Mouse (Mus musculus) lung, embryonic 14.5 days (tissue): Measurements from ENCODE around the gene Stk4. TPM values are rescaled to one million over a fixed set of nuclear protein-coding genes. Genes with fewer than 3 reads are reported as not detected.

Source experiments
- ATAC-seq: fragments of 200-750 bp; cut with Nextera tagmentation; 2 replicates; pipeline ENCODE4 v1.8.0; 2017; ENCODE audit warnings: mild to moderate bottlenecking, moderate TSS enrichment, moderate library complexity; ENCODE audit not compliant: insufficient read depth
- DNase-seq: peaks from one replicate; pipeline ENCODE4 v3.0.0-alpha.2; 2015
- H3K27ac ChIP-seq: fragments of 300-500 bp; sonication (generic); 2 replicates; pipeline ENCODE4 v1.5.1; 2014; ENCODE audit warnings: low read depth, mild to moderate bottlenecking, moderate library complexity
- H3K27me3 ChIP-seq: fragments of 300-500 bp; sonication (generic); 2 replicates; pipeline ENCODE4 v1.6.1; 2014; ENCODE audit warnings: low read length, control low read depth; ENCODE audit not compliant: insufficient read depth
- H3K36me3 ChIP-seq: fragments of 300-500 bp; sonication (generic); 2 replicates; pipeline ENCODE4 v1.6.1; 2014; ENCODE audit warnings: control low read depth; ENCODE audit not compliant: insufficient read depth
- H3K4me1 ChIP-seq: fragments of 300-500 bp; sonication (generic); 2 replicates; pipeline ENCODE4 v1.6.1; 2014; ENCODE audit warnings: antibody characterized with exemption, control low read depth; ENCODE audit not compliant: insufficient read depth
- H3K4me2 ChIP-seq: fragments of 300-500 bp; sonication (generic); 2 replicates; pipeline ENCODE4 v1.6.1; 2014; ENCODE audit warnings: mild to moderate bottlenecking
- H3K4me3 ChIP-seq: fragments of 300-500 bp; sonication (generic); 2 replicates; pipeline ENCODE4 v1.5.1; 2014; ENCODE audit warnings: low read depth, low read length
- H3K9ac ChIP-seq: fragments of 300-500 bp; sonication (generic); 2 replicates; pipeline ENCODE4 v1.6.1; 2014
- H3K9me3 ChIP-seq: fragments of 300-500 bp; sonication (generic); 2 replicates; pipeline ENCODE4 v1.6.1; 2016; ENCODE audit warnings: low read depth, low read length, control low read depth
- CTCF ChIP-seq: IDR thresholded peaks from 2 replicates; pipeline ENCODE4 v1.5.1; 2016; ENCODE audit warnings: antibody characterized with exemption, low read depth
- WGBS: fragments of 180-500 bp; shearing (Covaris S2); extraction: QIAGEN DNeasy Blood & Tissue Kit; methylation state at CpG from one replicate; pipeline ENCODE4 v1.1.7; 2014; 5-methylcytosine and 5-hydroxymethylcytosine counted together
- polyA plus RNA-seq: library from polyadenylated mRNA; unstranded; fragments of >200 nt; fragmentation: Nextera tagmentation; extraction: Ambion mirVana; gene quantifications from 2 replicates; pipeline ENCODE4 v1.2.1, GENCODE M21; 2014

Gene Stk4
- polyA plus RNA-seq, 1 experiment from 2014 or later = 33.7 TPM

- H3K36me3 ChIP-seq = peaks cover 3% of the 10 kb centered on the region; the same call in 1 of the 2 replicates
- DNase-seq = no peak
- TF ChIP-seq CTCF = no peak
- H3K4me2 ChIP-seq = no peak overlapping the region
- no peak for ATAC-seq
- no peak overlapping the region for H3K27ac ChIP-seq
- H3K9ac ChIP-seq = no peak overlapping the region
- no peaks in the 10 kb centered on the region for H3K9me3 ChIP-seq
- no peaks in the 10 kb centered on the region for H3K4me1 ChIP-seq
- no peaks in the 10 kb centered on the region for H3K27me3 ChIP-seq
- H3K4me3 ChIP-seq = no peak overlapping the region
- 86% methylated on average over 2 of the region's 2 CpGs for WGBS
These were observed 88.7 kb downstream of the Stk4 start for GRCm38 (mm10) chr2:164158838-164159237.

GRCm38 (mm10) chr2:164161515-164162055, 91.5 kb downstream of the Stk4 start:
- DNase-seq = no peak
- Histone ChIP-seq H3K27ac (no peak overlapping the region), H3K9me3 (no peaks in the 10 kb centered on the region), H3K36me3 (no peaks in the 10 kb centered on the region), H3K9ac (no peak overlapping the region), H3K4me3 (no peak overlapping the region), H3K27me3 (peaks cover 9% of the 10 kb centered on the region; the same call in 1 of the 2 replicates), H3K4me1 (no peaks in the 10 kb centered on the region), H3K4me2 (no peak overlapping the region)
- ATAC-seq = no peak
- TF ChIP-seq CTCF = no peak
- 67% methylated on average over 11 of the region's 11 CpGs for WGBS

GRCm38 (mm10) chr2:164164941-164165340, 94.8 kb downstream of the Stk4 start:
- Histone ChIP-seq H3K9me3 (no peaks in the 10 kb centered on the region), H3K4me2 (no peak overlapping the region), H3K27me3 (peaks cover 41% of the 10 kb centered on the region), H3K36me3 (no peaks in the 10 kb centered on the region), H3K4me1 (no peaks in the 10 kb centered on the region), H3K9ac (no peak overlapping the region), H3K4me3 (no peak overlapping the region), H3K27ac (no peak overlapping the region)
- no peak for ATAC-seq
- TF ChIP-seq CTCF = no peak
- no peak for DNase-seq
- WGBS = 85% methylated on average over 5 of the region's 5 CpGs

GRCm38 (mm10) chr2:164167752-164168570, 97.8 kb downstream of the Stk4 start:
- peak; percentile 20 for DNase-seq
- 12% methylated on average over 86 of the region's 90 CpGs for WGBS
- peaks cover 62% of the 10 kb centered on the region for H3K27me3 ChIP-seq

GRCm38 (mm10) chr2:164168571-164168946, 98.4 kb downstream of the Stk4 start:
- peak; percentile 46 for DNase-seq
- peaks cover 65% of the 10 kb centered on the region for H3K27me3 ChIP-seq

More at GRCm38 (mm10) chr2:164167752-164168570, 97.8 kb downstream of the Stk4 start:
- Histone ChIP-seq H3K4me1 (no peaks in the 10 kb centered on the region), H3K4me2 (peak overlapping the region; percentile 62), H3K27ac (no peak overlapping the region), H3K9ac (no peak overlapping the region), H3K4me3 (peak overlapping the region; percentile 35), H3K36me3 (no peaks in the 10 kb centered on the region), H3K9me3 (no peaks in the 10 kb centered on the region)
- TF ChIP-seq CTCF = no peak
- ATAC-seq = peak; percentile 42; the same call in 1 of the 2 replicates

GRCm38 (mm10) chr2:164170326-164170725, 100.2 kb downstream of the Stk4 start:
- DNase-seq = peak; percentile 12
- Histone ChIP-seq H3K4me1 (no peaks in the 10 kb centered on the region), H3K4me2 (no peak overlapping the region; the same call in 1 of the 2 replicates), H3K4me3 (no peak overlapping the region), H3K36me3 (no peaks in the 10 kb centered on the region), H3K9ac (no peak overlapping the region), H3K27ac (no peak overlapping the region), H3K27me3 (peaks cover 65% of the 10 kb centered on the region), H3K9me3 (no peaks in the 10 kb centered on the region)
- WGBS = 5% methylated on average over 11 of the region's 11 CpGs
- TF ChIP-seq CTCF = no peak
- ATAC-seq = no peak

More at GRCm38 (mm10) chr2:164168571-164168946, 98.4 kb downstream of the Stk4 start:
- H3K4me3 ChIP-seq = peak overlapping the region; percentile 35
- no peaks in the 10 kb centered on the region for H3K4me1 ChIP-seq
- 9% methylated on average over 42 of the region's 42 CpGs for WGBS
- ATAC-seq = peak; percentile 44; the same call in 1 of the 2 replicates
- no peak overlapping the region for H3K9ac ChIP-seq
- H3K4me2 ChIP-seq = peak overlapping the region; percentile 62
- H3K27ac ChIP-seq = no peak overlapping the region
- peak; percentile 25; the same call in 1 of the 2 replicates for TF ChIP-seq CTCF
- H3K36me3 ChIP-seq = no peaks in the 10 kb centered on the region
- no peaks in the 10 kb centered on the region for H3K9me3 ChIP-seq

- TF ChIP-seq CTCF = no peak
- no peaks in the 10 kb centered on the region for H3K36me3 ChIP-seq
- no peak for DNase-seq
- H3K27me3 ChIP-seq = peaks cover 64% of the 10 kb centered on the region
- peak within 1 kb of the TSS; percentile 58 for H3K4me2 ChIP-seq
- under 1% methylated on average over 29 of the region's 29 CpGs for WGBS
- H3K9ac ChIP-seq = no peak within 1 kb of the TSS
- H3K27ac ChIP-seq = no peak within 1 kb of the TSS
- H3K4me1 ChIP-seq = no peaks in the 10 kb centered on the region
- ATAC-seq = no peak
- peak within 1 kb of the TSS; percentile 24 for H3K4me3 ChIP-seq
- H3K9me3 ChIP-seq = no peaks in the 10 kb centered on the region
These were observed 100.8 kb downstream of the Stk4 start, which contains the start of gene Kcns1 for GRCm38 (mm10) chr2:164170902-164171301. Gene Kcns1 (minus strand): TSS chr2:164171113.
